Comparison of ENCODE assay signal across 7 mouse cellular contexts in the genomic region with DNA sequence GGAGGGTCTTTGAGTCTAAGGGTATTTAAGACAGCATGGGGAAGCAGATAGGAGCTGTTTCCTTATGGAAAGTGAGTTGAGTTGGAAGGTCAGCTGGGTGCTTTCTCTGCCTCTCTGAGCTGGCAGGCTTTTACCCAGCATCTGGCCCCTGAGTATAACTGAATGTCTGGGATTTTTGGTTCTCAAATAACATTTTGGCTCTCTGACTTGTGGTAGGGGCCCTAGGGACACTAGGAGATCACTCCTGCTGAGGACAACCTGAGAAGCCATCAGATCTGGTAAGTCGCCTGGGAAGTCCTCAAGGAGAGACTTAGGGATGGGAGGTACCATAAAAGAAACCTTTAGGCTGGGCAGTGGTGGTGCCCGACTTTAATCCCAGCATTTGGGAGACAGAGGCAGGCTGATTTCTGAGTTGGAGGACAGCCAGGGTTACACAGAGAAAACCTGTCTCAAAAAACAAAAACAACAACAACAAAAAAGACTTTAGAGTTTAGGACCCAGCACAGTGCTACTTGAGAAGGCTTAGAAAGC. TPM values are rescaled to one million over a fixed set of nuclear protein-coding genes. Genes with fewer than 3 reads are reported as not detected.
DNase-seq lines count a peak whose midpoint lies in the region; ATAC-seq lines count a peak whose summit lies in the region.

Gene Coil, plus strand, starts transcription at position 51 of the 531 bp plus-strand sequence.

- no peak within 1 kb of the TSS for H3K4me3 ChIP-seq in kidney, embryonic 16.5 days (ENCODE audit: low read length)
- no peak within 1 kb of the TSS for H3K4me3 ChIP-seq in embryonic facial prominence, embryonic 12.5 days
- H3K4me3 ChIP-seq in stomach, embryonic 14.5 days (ENCODE audit: low read depth, low read length), result no peak within 1 kb of the TSS

- 36% methylated on average over 2 of the region's 2 CpGs for WGBS in kidney, embryonic 16.5 days
- WGBS in embryonic facial prominence, embryonic 12.5 days, result 33% methylated on average over 2 of the region's 2 CpGs
- WGBS in stomach, embryonic 14.5 days, result 35% methylated on average over 2 of the region's 2 CpGs

- H3K4me2 ChIP-seq in kidney, embryonic 16.5 days (replicated peaks; ENCODE audit: low read depth, low read length), result no peak within 1 kb of the TSS
- no peak within 1 kb of the TSS for H3K4me2 ChIP-seq in embryonic facial prominence, embryonic 12.5 days (replicated peaks)
- H3K4me2 ChIP-seq in stomach, embryonic 14.5 days (replicated peaks; ENCODE audit: low read depth, low read length), result no peak within 1 kb of the TSS

- H3K36me3 ChIP-seq in kidney, embryonic 16.5 days (ENCODE audit: insufficient read depth, low read length), result no peaks in the 10 kb centered on the region
- H3K36me3 ChIP-seq in embryonic facial prominence, embryonic 12.5 days, result no peaks in the 10 kb centered on the region
- H3K36me3 ChIP-seq in stomach, embryonic 14.5 days (ENCODE audit: control insufficient read depth, insufficient read depth, low read length), result no peaks in the 10 kb centered on the region

- H3K4me1 ChIP-seq in kidney, embryonic 16.5 days (ENCODE audit: insufficient read depth, low read length), result peaks cover 7% of the 10 kb centered on the region; the same call in 1 of the 2 replicates
- H3K4me1 ChIP-seq in embryonic facial prominence, embryonic 12.5 days, result peaks cover 7% of the 10 kb centered on the region; the same call in 1 of the 2 replicates
- 0 out of 2 replicates have a peak, but pooled peaks cover 4% of the 10 kb centered on the region for H3K4me1 ChIP-seq in stomach, embryonic 14.5 days (ENCODE audit: control insufficient read depth, insufficient read depth, low read length)

- no peaks in the 10 kb centered on the region for H3K27me3 ChIP-seq in kidney, embryonic 16.5 days (ENCODE audit: insufficient read depth, low read length)
- no peaks in the 10 kb centered on the region for H3K27me3 ChIP-seq in embryonic facial prominence, embryonic 12.5 days
- H3K27me3 ChIP-seq in stomach, embryonic 14.5 days (ENCODE audit: control insufficient read depth, insufficient read depth, low read length), result no peaks in the 10 kb centered on the region

- no peaks in the 10 kb centered on the region for H3K9me3 ChIP-seq in kidney, embryonic 16.5 days (ENCODE audit: low read length)
- no peaks in the 10 kb centered on the region for H3K9me3 ChIP-seq in embryonic facial prominence, embryonic 12.5 days
- H3K9me3 ChIP-seq in stomach, embryonic 14.5 days (ENCODE audit: control insufficient read depth, low read depth, low read length), result no peaks in the 10 kb centered on the region

- no peak within 1 kb of the TSS for H3K27ac ChIP-seq in kidney, embryonic 16.5 days (ENCODE audit: low read length)
- no peak within 1 kb of the TSS for H3K27ac ChIP-seq in embryonic facial prominence, embryonic 12.5 days
- H3K27ac ChIP-seq in stomach, embryonic 14.5 days (ENCODE audit: low read length), result no peak within 1 kb of the TSS

- no peak within 1 kb of the TSS for H3K9ac ChIP-seq in kidney, embryonic 16.5 days (replicated peaks; ENCODE audit: low read length)
- no peak within 1 kb of the TSS for H3K9ac ChIP-seq in embryonic facial prominence, embryonic 12.5 days
- no peak within 1 kb of the TSS for H3K9ac ChIP-seq in stomach, embryonic 14.5 days (replicated peaks; ENCODE audit: low read depth, low read length)

- ATAC-seq in kidney, embryonic 16.5 days (ENCODE audit: low FRiP score, low TSS enrichment), result no peak
- no peak for ATAC-seq in embryonic facial prominence, embryonic 12.5 days (ENCODE audit: insufficient number of reproducible peaks, insufficient read depth, low FRiP score, low TSS enrichment)
- no peak; the same call in 1 of the 2 replicates for ATAC-seq in stomach, embryonic 14.5 days (ENCODE audit: insufficient number of reproducible peaks, insufficient read depth, low FRiP score, low read depth)
- ATAC-seq in frontal cortex, adult (ENCODE audit: low TSS enrichment), result no peak

- no peak for DNase-seq in kidney, adult 9 months
- peak; percentile 5 for DNase-seq in T-cell, adult 2 months (ENCODE audit: low spot score)
- no peak for DNase-seq in left cerebral cortex, adult 8-10 months (ENCODE audit: low spot score in 2 of 2)

RNA-seq across cellular contexts. Expression of gene Coil, which starts in this region (rescaled TPM):
- polyA plus RNA-seq in kidney, embryonic 16.5 days (2015; fragmentation: Nextera tagmentation; extraction: Ambion mirVana), result 16.7 and 17.4 TPM in 2 replicates
- 29.9 and 33.8 TPM in 2 replicates for polyA plus RNA-seq in embryonic facial prominence, embryonic 12.5 days (2016; fragmentation: Nextera tagmentation; extraction: Ambion mirVana)
- 10 to 100 TPM; 20.2 to 21.6 (median 21.0) TPM for total RNA-seq in left cerebral cortex, adult 8-10 months (2022)
- polyA plus RNA-seq in stomach, embryonic 14.5 days (2014; fragmentation: Nextera tagmentation; extraction: Ambion mirVana), result 11.2 TPM in 2 replicates
